Mouse (Mus musculus): Measurements from ENCODE around the gene Eif2b3. TPM values are rescaled to one million over a fixed set of nuclear protein-coding genes. Genes with fewer than 3 reads are reported as not detected.
A peak's percentile ranks its signal among the peaks of the same experiment; 100 is the strongest.

The Eif2b3 gene
- polyA plus RNA-seq, 1 experiment: 8.5 TPM

DNA sequence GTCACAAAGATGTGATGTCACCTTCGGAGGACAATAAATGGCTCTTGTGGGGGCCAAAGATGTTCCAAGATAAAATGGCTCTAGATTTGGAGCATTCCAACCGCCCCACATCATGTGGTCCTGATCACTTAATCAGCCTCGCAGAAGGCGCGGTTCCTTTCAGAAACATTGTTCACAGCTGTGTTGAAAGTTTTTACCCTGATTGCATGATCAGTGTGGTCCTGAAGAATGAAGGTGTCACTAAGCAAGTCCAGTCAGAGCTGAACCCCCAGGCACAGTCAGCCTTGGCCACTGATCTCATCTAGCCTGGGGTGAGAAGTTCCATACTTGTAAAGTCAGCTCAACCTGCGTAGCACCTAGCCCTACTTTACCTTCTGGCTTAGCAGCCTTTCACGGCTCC, 98.7 kb downstream of the Eif2b3 start:
- H3K4me1 ChIP-seq (ENCODE audit: control insufficient read depth, insufficient read depth, low read length): peaks cover 22% of the 10 kb centered on the region
- H3K4me3 ChIP-seq (ENCODE audit: insufficient read depth, low read length): no peak overlapping the region
- TF ChIP-seq POLR2A (IDR thresholded peaks at IDR 0.05; ENCODE audit: borderline replicate concordance, low read depth, low read length): no peak
- no peak for TF ChIP-seq CTCF (IDR thresholded peaks at IDR 0.05; ENCODE audit: low read depth, low read length)
- H3K27ac ChIP-seq (ENCODE audit: insufficient read depth, low read depth, low read length): no peak overlapping the region

DNA sequence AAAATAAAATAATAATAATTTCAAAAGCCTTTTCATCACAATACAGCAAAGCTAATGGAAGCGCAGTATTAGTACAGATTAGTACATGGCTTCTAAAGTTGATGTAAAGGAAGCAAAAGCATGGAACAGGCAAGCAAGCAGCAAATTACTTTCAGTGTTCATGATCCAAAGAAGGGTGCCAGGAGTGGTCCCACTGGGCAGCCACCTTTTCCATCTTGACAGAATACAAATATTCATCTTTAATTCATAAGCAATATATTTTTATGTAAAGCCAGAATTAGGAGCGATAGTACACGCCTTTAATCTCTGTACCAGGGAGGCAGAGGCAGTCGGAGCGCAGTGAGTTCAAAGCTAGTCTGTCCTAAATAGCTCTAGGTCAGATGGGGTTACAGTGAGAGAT, 100.4 kb downstream of the Eif2b3 start:
- TF ChIP-seq POLR2A (IDR thresholded peaks at IDR 0.05; ENCODE audit: borderline replicate concordance, low read depth, low read length) (no peak), CTCF (IDR thresholded peaks at IDR 0.05; ENCODE audit: low read depth, low read length) (no peak)
- no peak overlapping the region for H3K27ac ChIP-seq (ENCODE audit: insufficient read depth, low read depth, low read length)
- peaks cover 33% of the 10 kb centered on the region for H3K4me1 ChIP-seq (ENCODE audit: control insufficient read depth, insufficient read depth, low read length)
- peak overlapping the region; percentile 59 for H3K4me3 ChIP-seq (ENCODE audit: insufficient read depth, low read length)

DNA sequence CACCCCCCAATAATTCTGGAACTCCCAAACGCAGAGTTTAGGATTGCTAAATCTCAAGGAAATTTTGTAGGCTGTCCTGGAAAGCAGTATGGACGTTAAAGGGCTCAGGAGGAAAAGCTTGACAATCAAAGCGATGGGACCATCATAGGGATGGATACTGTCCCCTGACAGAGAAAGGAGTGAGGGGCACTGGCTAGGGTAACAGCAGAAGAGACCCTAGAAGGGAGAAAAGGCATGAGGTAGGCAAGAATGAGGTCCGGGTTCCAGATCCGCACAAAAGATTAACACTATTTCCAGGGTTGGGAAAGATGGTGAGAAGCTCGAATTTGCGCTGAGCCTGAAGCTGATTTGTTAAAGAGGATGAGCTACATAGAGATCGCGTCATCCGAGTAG, 100.8 kb downstream of the Eif2b3 start:
- TF ChIP-seq CTCF (IDR thresholded peaks at IDR 0.05; ENCODE audit: low read depth, low read length): no peak
- no peak for TF ChIP-seq POLR2A (IDR thresholded peaks at IDR 0.05; ENCODE audit: borderline replicate concordance, low read depth, low read length)
- Histone ChIP-seq H3K27ac (ENCODE audit: insufficient read depth, low read depth, low read length) (peak overlapping the region; percentile 69), H3K4me1 (ENCODE audit: control insufficient read depth, insufficient read depth, low read length) (peaks cover 33% of the 10 kb centered on the region), H3K4me3 (ENCODE audit: insufficient read depth, low read length) (peak overlapping the region; percentile 59)

DNA sequence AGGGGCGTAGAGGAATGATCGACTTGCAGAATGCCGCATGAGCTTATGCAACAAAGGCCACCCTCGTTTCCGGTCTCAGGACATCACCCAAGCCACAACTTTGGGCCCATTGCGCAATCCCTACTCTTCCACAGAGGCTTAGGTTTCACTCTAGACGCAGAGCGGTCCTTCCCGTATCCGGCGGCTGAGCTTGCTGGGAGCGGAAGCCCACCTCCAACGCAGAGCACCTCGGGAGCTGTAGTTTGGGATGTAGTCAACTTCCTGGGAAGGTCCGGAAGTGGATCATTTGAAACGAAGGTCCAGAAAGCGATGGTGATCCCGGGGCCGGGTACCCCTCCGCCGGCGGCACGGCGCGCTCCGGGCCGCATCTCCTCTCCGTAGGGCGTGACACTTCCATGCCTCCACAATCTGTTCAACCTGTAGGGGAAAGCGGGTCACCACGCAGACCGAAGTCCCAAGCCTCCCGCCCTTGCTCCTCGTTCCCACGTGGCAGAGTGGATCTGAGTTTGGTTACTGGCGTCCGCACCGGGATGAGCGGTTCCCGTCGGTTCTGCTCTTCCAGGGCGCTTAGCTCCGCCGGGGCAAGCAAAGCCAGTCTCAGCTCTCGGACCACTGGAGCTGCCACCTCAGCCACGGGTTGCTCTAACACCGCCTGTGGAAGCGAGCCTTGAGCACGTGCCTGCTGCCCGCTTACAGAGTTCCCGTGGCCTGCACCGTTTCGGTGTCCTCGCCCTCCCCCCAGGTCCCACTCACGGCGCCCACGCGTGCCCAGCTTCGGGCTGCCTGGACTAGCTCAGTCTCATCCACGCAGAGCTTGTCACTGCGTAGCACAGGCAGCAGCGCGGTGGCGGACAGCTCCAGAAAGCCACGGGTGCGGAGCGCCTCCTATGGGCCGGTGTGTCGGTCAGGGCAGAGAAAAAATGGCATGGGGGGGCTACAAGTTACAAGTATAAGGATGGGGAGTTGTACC, 101.5 kb downstream of the Eif2b3 start:
- H3K27ac ChIP-seq (ENCODE audit: insufficient read depth, low read depth, low read length): peak overlapping the region; percentile 69
- TF ChIP-seq POLR2A (IDR thresholded peaks at IDR 0.05; ENCODE audit: borderline replicate concordance, low read depth, low read length) (no peak), CTCF (IDR thresholded peaks at IDR 0.05; ENCODE audit: low read depth, low read length) (peak; percentile 74)
- peaks cover 40% of the 10 kb centered on the region for H3K4me1 ChIP-seq (ENCODE audit: control insufficient read depth, insufficient read depth, low read length)
- H3K4me3 ChIP-seq (ENCODE audit: insufficient read depth, low read length): peak overlapping the region; percentile 82

DNA sequence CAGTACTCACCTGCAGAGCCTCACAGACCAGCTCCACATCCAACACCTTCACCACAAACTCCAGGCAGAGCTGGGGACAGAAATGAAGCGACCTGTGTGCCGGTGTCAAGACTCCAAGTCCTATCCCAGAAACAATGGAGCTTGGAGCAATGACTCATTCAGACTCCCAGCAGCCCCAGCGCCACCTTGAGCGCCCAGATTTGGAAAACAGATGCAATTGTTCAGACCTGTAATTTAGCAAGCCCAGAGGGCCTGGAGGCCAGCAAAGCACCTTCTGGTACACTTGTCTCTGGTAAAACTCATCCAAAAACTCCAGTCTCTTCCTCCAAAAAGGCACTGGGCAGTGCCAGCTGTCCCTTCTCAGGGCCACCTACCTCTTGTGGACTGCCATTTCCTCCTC, 103.0 kb downstream of the Eif2b3 start:
- Histone ChIP-seq H3K27ac (ENCODE audit: insufficient read depth, low read depth, low read length) (no peak overlapping the region), H3K4me1 (ENCODE audit: control insufficient read depth, insufficient read depth, low read length) (peaks cover 49% of the 10 kb centered on the region), H3K4me3 (ENCODE audit: insufficient read depth, low read length) (no peak overlapping the region)
- no peak for TF ChIP-seq POLR2A (IDR thresholded peaks at IDR 0.05; ENCODE audit: borderline replicate concordance, low read depth, low read length)
- no peak for TF ChIP-seq CTCF (IDR thresholded peaks at IDR 0.05; ENCODE audit: low read depth, low read length)

DNA sequence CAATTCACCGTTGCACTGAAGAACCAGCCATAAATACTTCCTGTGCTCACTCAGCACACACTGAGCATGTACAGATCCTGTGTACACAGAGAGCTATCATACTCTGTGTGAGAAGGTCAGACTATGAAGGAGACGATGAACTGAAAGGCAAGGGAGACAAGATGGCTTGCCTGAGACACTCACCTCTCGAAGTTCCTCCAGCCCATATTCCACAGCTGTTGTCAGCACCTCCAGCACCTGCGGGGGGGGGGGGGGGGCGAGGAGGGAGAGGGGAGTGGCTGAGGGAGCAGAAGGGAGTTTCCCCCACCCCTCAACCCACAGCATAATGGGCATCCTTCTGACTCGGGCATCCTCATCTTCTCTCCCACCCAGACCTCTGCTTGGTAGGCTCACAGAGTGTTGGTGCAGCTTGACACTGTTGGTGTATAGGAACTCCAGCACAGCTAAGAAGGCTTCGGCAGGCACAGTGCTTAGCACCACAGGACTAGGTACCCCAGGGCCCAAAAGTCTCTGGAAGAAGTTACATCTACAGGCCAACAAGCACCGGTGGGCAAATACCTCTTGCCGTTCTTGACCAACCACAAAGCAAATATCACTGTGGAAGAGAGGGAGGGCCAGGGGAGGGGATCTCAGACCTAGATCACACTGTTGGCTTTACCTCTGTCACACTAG, 104.5 kb downstream of the Eif2b3 start:
- H3K4me1 ChIP-seq (ENCODE audit: control insufficient read depth, insufficient read depth, low read length): peaks cover 51% of the 10 kb centered on the region
- no peak overlapping the region for H3K4me3 ChIP-seq (ENCODE audit: insufficient read depth, low read length)
- H3K27ac ChIP-seq (ENCODE audit: insufficient read depth, low read depth, low read length): peak overlapping the region; percentile 93
- TF ChIP-seq POLR2A (IDR thresholded peaks at IDR 0.05; ENCODE audit: borderline replicate concordance, low read depth, low read length): no peak
- no peak for TF ChIP-seq CTCF (IDR thresholded peaks at IDR 0.05; ENCODE audit: low read depth, low read length)

DNA sequence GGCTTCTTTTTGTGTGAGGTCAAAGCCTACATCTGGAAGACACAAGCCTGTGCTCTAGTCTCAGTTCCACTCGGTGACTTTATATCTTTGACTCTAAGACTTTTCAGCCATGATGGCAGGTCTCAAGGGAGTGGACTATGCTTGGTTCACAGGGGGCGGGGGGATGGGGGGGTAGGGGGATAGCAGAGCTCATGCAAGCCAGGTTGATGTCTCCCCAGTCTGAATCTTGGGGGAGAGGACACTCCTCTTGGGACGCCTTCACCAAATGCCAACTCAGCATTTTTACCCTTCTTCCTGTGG, 105.0 kb downstream of the Eif2b3 start:
- TF ChIP-seq POLR2A (IDR thresholded peaks at IDR 0.05; ENCODE audit: borderline replicate concordance, low read depth, low read length) (no peak), CTCF (IDR thresholded peaks at IDR 0.05; ENCODE audit: low read depth, low read length) (no peak)
- Histone ChIP-seq H3K4me3 (ENCODE audit: insufficient read depth, low read length) (peak overlapping the region; percentile 54), H3K27ac (ENCODE audit: insufficient read depth, low read depth, low read length) (peak overlapping the region; percentile 93), H3K4me1 (ENCODE audit: control insufficient read depth, insufficient read depth, low read length) (peaks cover 51% of the 10 kb centered on the region)

DNA sequence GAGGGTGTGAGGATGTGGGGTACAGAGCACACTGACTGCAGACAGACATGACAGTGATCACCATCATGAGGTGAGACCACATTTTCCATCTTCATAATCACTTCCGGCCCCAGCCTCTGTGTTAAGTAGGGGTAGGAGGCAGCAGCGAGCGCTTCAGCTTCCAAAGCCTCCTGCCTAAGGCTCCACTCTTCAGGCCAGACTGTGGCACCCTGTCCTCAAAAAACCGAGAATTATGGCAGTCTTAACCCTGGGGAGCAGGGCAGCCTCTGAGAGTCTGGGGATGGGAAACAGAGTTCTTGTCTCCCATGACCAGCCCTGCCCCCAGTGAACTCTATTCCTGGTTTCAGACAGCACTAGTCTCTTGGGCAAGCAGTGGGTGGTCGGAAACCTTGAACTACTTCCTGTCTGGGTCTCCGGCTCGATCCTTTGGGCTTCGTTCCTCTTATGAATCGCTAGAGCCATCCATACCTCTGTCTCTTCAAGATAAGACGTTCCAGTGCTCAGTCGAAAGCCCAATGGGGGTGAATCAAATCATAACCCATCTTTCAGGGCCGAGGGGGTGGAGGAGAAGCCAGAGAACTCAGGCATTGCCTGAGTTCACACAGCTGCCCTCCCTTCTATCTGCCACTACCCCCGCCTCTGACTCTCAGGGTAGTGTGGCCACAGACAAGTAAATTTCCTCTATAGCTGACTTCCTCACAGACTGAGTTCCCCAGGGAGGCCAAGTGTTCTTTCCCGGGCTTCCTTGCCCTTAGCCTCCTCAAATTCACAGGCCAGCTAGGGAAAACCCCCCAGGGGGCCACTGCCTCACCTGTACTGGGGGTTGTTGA, 105.5 kb downstream of the Eif2b3 start:
- TF ChIP-seq POLR2A (IDR thresholded peaks at IDR 0.05; ENCODE audit: borderline replicate concordance, low read depth, low read length) (no peak), CTCF (IDR thresholded peaks at IDR 0.05; ENCODE audit: low read depth, low read length) (no peak)
- H3K4me1 ChIP-seq (ENCODE audit: control insufficient read depth, insufficient read depth, low read length): peaks cover 49% of the 10 kb centered on the region
- peak overlapping the region; percentile 54 for H3K4me3 ChIP-seq (ENCODE audit: insufficient read depth, low read length)
- peak overlapping the region; percentile 93 for H3K27ac ChIP-seq (ENCODE audit: insufficient read depth, low read depth, low read length)

DNA sequence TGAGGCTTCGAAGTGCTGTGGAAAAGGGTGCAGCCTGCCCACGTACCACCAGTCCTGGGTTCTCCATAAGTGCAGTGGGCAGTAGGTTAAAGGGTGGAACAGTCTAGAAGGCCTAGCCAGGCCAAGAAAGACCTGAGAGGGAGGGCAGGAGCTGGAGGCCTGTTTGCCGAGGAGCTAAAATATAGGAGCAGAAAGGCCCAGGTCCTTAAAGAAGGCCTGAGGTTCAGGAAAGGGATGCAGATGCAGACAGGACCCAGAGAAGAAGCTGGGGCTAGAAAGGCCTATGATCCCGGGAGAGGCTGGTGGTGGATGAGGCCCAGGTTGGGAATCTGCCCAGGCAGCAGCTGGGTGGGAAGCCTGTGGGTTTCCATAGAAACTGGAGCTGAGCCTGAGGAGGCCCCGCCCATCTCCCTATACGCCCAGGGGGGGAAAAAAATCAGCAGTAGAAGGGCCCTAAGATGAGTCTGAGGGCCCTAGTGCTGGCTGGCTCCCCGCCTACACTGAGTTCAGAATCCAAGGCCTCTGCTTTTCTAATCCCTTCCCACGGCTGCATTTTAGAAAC, 106.2 kb downstream of the Eif2b3 start, which contains the start of gene Btbd19:
Gene Btbd19, minus strand, starts transcription at position 378 of the 562 bp plus-strand sequence.
- TF ChIP-seq CTCF (IDR thresholded peaks at IDR 0.05; ENCODE audit: low read depth, low read length): no peak
- no peak for TF ChIP-seq POLR2A (IDR thresholded peaks at IDR 0.05; ENCODE audit: borderline replicate concordance, low read depth, low read length)
- peaks cover 44% of the 10 kb centered on the region for H3K4me1 ChIP-seq (ENCODE audit: control insufficient read depth, insufficient read depth, low read length)
- peak within 1 kb of the TSS; percentile 93 for H3K27ac ChIP-seq (ENCODE audit: insufficient read depth, low read depth, low read length)
- H3K4me3 ChIP-seq (ENCODE audit: insufficient read depth, low read length): peak within 1 kb of the TSS; percentile 54
